36 mouse cellular contexts compared by ENCODE assay signal in the genomic region with DNA sequence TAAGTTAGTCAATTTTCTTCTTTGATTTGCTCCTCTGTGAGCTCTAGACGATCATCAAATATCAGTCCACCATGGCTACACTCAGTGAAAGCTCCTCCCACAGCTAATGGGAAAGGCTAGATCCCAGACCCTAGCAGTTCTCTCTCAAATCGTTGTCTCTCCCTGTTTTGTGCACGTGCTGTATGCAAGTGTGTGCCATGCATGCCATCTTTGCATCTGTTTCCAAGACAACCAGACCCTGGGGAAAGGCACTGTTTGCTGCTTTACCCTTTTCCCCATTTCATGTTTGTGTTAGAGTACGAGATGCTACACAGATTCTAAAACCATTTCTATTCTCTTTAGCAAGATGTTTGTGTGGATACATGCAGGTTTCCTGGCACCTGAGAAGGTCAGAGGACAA. TPM values are rescaled to one million over a fixed set of nuclear protein-coding genes. Genes with fewer than 3 reads are reported as not detected.
DNase-seq lines count a peak whose midpoint lies in the region; ATAC-seq and TF ChIP-seq lines count a peak whose summit lies in the region.
"Had no signal": no experiment of that assay in that cellular context is flagged by ENCODE, and none has a peak within 500 bp of the region (broad histone marks: within the 10 kb centered on the region; RNA-seq: fewer than 3 reads in every experiment).

No protein-coding gene starts in this region.

- H3K4me2 ChIP-seq in hindbrain, postnatal 0 days (ENCODE audit: low read depth, low read length), result no peak overlapping the region
- H3K4me2 ChIP-seq in hindbrain, embryonic 11.5 days (replicated peaks; ENCODE audit: low read depth, low read length), result no peak overlapping the region
- no peak overlapping the region for H3K4me2 ChIP-seq in midbrain, postnatal 0 days (ENCODE audit: low read depth, low read length, poor library complexity, severe bottlenecking)
- H3K4me2 ChIP-seq: embryonic facial prominence, embryonic 13.5 days; forebrain, embryonic 12.5 days; heart, embryonic 13.5 days; hindbrain, embryonic 12.5 days; hindbrain, embryonic 15.5 days; intestine, embryonic 15.5 days had no signal

- DNase-seq in hindbrain, postnatal 0 days (ENCODE audit: low spot score), result peak; percentile 7
- no peak for DNase-seq in hindbrain, embryonic 11.5 days (ENCODE audit: low spot score)
- DNase-seq in midbrain, postnatal 0 days (ENCODE audit: low spot score), result peak; percentile 14
- no peak for DNase-seq in midbrain, embryonic 10.5 days (ENCODE audit: low spot score)
- DNase-seq in brain, embryonic 14.5 days (ENCODE audit: low read depth), result peak; percentile 5
- no peak for DNase-seq in thymus, postnatal 36 days
- DNase-seq: adrenal gland, postnatal 10 days; adrenal gland, postnatal 36 days; B cell, adult 2 months; cerebellum, adult 11 months; cerebellum, adult 2 months; cerebellum, adult 9-11 months; cerebellum, postnatal 25 days; gastrocnemius, adult 2 months; gastrocnemius, postnatal 25 days; heart, adult 2 months; heart, postnatal 14 days; heart, postnatal 4 days; kidney, adult 11 months had no signal

- H3K4me1 ChIP-seq in hindbrain, postnatal 0 days (ENCODE audit: insufficient read depth, low read length), result no peaks in the 10 kb centered on the region
- no peaks in the 10 kb centered on the region for H3K4me1 ChIP-seq in hindbrain, embryonic 11.5 days (replicated peaks; ENCODE audit: control insufficient read depth, insufficient read depth, low read length)
- no peaks in the 10 kb centered on the region for H3K4me1 ChIP-seq in midbrain, postnatal 0 days (ENCODE audit: insufficient read depth, low read length)
- H3K4me1 ChIP-seq in midbrain, embryonic 10.5 days, result no peaks in the 10 kb centered on the region
- H3K4me1 ChIP-seq: embryonic facial prominence, embryonic 10.5 days; embryonic facial prominence, embryonic 13.5 days; forebrain, embryonic 12.5 days; heart, embryonic 10.5 days; heart, embryonic 13.5 days; hindbrain, embryonic 12.5 days; hindbrain, embryonic 15.5 days; intestine, embryonic 15.5 days had no signal

- ATAC-seq in hindbrain, postnatal 0 days, result no peak
- no peak for ATAC-seq in hindbrain, embryonic 11.5 days (ENCODE audit: low FRiP score)
- ATAC-seq in midbrain, postnatal 0 days (ENCODE audit: low FRiP score), result no peak
- ATAC-seq: forebrain, embryonic 16.5 days; intestine, embryonic 15.5 days had no signal

- no peak overlapping the region for H3K27ac ChIP-seq in hindbrain, postnatal 0 days
- no peak overlapping the region for H3K27ac ChIP-seq in hindbrain, embryonic 11.5 days (ENCODE audit: low read depth, low read length)
- no peak overlapping the region for H3K27ac ChIP-seq in midbrain, postnatal 0 days (ENCODE audit: low read depth, low read length)
- no peak overlapping the region for H3K27ac ChIP-seq in midbrain, embryonic 10.5 days (replicated peaks)
- H3K27ac ChIP-seq: embryonic facial prominence, embryonic 10.5 days; embryonic facial prominence, embryonic 13.5 days; forebrain, embryonic 12.5 days; gastrocnemius, adult 2 months; heart, adult 2 months; heart, embryonic 10.5 days; heart, embryonic 13.5 days; hindbrain, embryonic 12.5 days; hindbrain, embryonic 15.5 days; intestine, embryonic 15.5 days had no signal

- TF ChIP-seq POLR2A in brain, embryonic 14.5 days (IDR thresholded peaks at IDR 0.05; ENCODE audit: borderline replicate concordance, extremely low read depth, insufficient read depth, insufficient read length, poor library complexity, severe bottlenecking), result no peak

- H3K36me3 ChIP-seq in hindbrain, postnatal 0 days (ENCODE audit: insufficient read depth, low read length), result no peaks in the 10 kb centered on the region
- H3K36me3 ChIP-seq in hindbrain, embryonic 11.5 days (ENCODE audit: control insufficient read depth, insufficient read depth, low read length), result no peaks in the 10 kb centered on the region
- no peaks in the 10 kb centered on the region for H3K36me3 ChIP-seq in midbrain, postnatal 0 days (ENCODE audit: insufficient read depth, low read length)
- no peaks in the 10 kb centered on the region for H3K36me3 ChIP-seq in midbrain, embryonic 10.5 days
- H3K36me3 ChIP-seq: embryonic facial prominence, embryonic 10.5 days; embryonic facial prominence, embryonic 13.5 days; forebrain, embryonic 12.5 days; heart, embryonic 10.5 days; heart, embryonic 13.5 days; hindbrain, embryonic 12.5 days; hindbrain, embryonic 15.5 days; intestine, embryonic 15.5 days had no signal

- WGBS in hindbrain, postnatal 0 days, result 32% methylated on average over 4 of the region's 4 CpGs
- 80% methylated on average over 4 of the region's 4 CpGs for WGBS in hindbrain, embryonic 11.5 days
- 46% methylated on average over 4 of the region's 4 CpGs for WGBS in midbrain, postnatal 0 days
- 85% methylated on average over 4 of the region's 4 CpGs for WGBS in midbrain, embryonic 10.5 days

- H3K27me3 ChIP-seq in hindbrain, postnatal 0 days (ENCODE audit: insufficient read depth, low read length), result no peaks in the 10 kb centered on the region
- no peaks in the 10 kb centered on the region for H3K27me3 ChIP-seq in hindbrain, embryonic 11.5 days (ENCODE audit: control insufficient read depth, insufficient read depth, low read length)
- H3K27me3 ChIP-seq in midbrain, postnatal 0 days (ENCODE audit: insufficient read depth, low read length), result no peaks in the 10 kb centered on the region
- H3K27me3 ChIP-seq in midbrain, embryonic 10.5 days (ENCODE audit: low read depth, poor library complexity, severe bottlenecking), result no peaks in the 10 kb centered on the region
- H3K27me3 ChIP-seq: CH12.LX; embryonic facial prominence, embryonic 13.5 days; forebrain, embryonic 12.5 days; heart, embryonic 13.5 days; hindbrain, embryonic 12.5 days; hindbrain, embryonic 15.5 days; intestine, embryonic 15.5 days had no signal

- no peak overlapping the region for H3K4me3 ChIP-seq in hindbrain, postnatal 0 days (ENCODE audit: low read length)
- no peak overlapping the region for H3K4me3 ChIP-seq in hindbrain, embryonic 11.5 days (ENCODE audit: low read depth, low read length)
- no peak overlapping the region for H3K4me3 ChIP-seq in midbrain, postnatal 0 days (ENCODE audit: low read depth, low read length)
- no peak overlapping the region for H3K4me3 ChIP-seq in midbrain, embryonic 10.5 days
- H3K4me3 ChIP-seq: embryonic facial prominence, embryonic 10.5 days; embryonic facial prominence, embryonic 13.5 days; erythroblast, embryonic 14.5 days; forebrain, embryonic 12.5 days; gastrocnemius, adult 2 months; heart, adult 2 months; heart, embryonic 10.5 days; heart, embryonic 13.5 days; hindbrain, embryonic 12.5 days; hindbrain, embryonic 15.5 days; intestine, embryonic 15.5 days had no signal

- H3K9me3 ChIP-seq in hindbrain, postnatal 0 days (ENCODE audit: low read length), result no peaks in the 10 kb centered on the region
- no peaks in the 10 kb centered on the region for H3K9me3 ChIP-seq in hindbrain, embryonic 11.5 days (ENCODE audit: control insufficient read depth, low read length)
- no peaks in the 10 kb centered on the region for H3K9me3 ChIP-seq in midbrain, postnatal 0 days (ENCODE audit: low read length)
- H3K9me3 ChIP-seq in midbrain, embryonic 10.5 days (replicated peaks), result no peaks in the 10 kb centered on the region
- H3K9me3 ChIP-seq: embryonic facial prominence, embryonic 10.5 days; embryonic facial prominence, embryonic 13.5 days; forebrain, embryonic 12.5 days; heart, embryonic 10.5 days; heart, embryonic 13.5 days; hindbrain, embryonic 12.5 days; hindbrain, embryonic 15.5 days; intestine, embryonic 15.5 days had no signal

- no peak overlapping the region for H3K9ac ChIP-seq in hindbrain, postnatal 0 days (replicated peaks; ENCODE audit: low read length)
- no peak overlapping the region for H3K9ac ChIP-seq in hindbrain, embryonic 11.5 days (ENCODE audit: low read depth, low read length)
- no peak overlapping the region for H3K9ac ChIP-seq in midbrain, postnatal 0 days (replicated peaks; ENCODE audit: low read length, poor library complexity, severe bottlenecking)
- H3K9ac ChIP-seq: embryonic facial prominence, embryonic 13.5 days; forebrain, embryonic 12.5 days; heart, embryonic 13.5 days; hindbrain, embryonic 12.5 days; hindbrain, embryonic 15.5 days; intestine, embryonic 15.5 days had no signal

- no peak for TF ChIP-seq CTCF in hindbrain, postnatal 0 days (IDR thresholded peaks at IDR 0.05; ENCODE audit: low read depth)
- no peak for TF ChIP-seq CTCF in midbrain, postnatal 0 days (IDR thresholded peaks at IDR 0.05)
- no peak for TF ChIP-seq CTCF in brain, embryonic 14.5 days (IDR thresholded peaks at IDR 0.05; ENCODE audit: borderline replicate concordance, extremely low read depth, insufficient read depth, insufficient read length)

RNA-seq across cellular contexts. Expression of gene Gm12169, which starts 13.0 kb away (rescaled TPM):
- not detected in 2 replicates for total RNA-seq in hindbrain, postnatal 0 days (2014; rRNA removed)
- not detected in 2 replicates for polyA plus RNA-seq in hindbrain, postnatal 0 days (2015; fragmentation: Nextera tagmentation; extraction: Ambion mirVana)
- polyA plus RNA-seq in hindbrain, embryonic 11.5 days (2014; fragmentation: Nextera tagmentation; extraction: Ambion mirVana), result not detected in 2 replicates
- not detected in 2 replicates for total RNA-seq in midbrain, postnatal 0 days (2014; rRNA removed)
- polyA plus RNA-seq in midbrain, postnatal 0 days (2015; fragmentation: Nextera tagmentation; extraction: Ambion mirVana), result not detected in 2 replicates
- polyA plus RNA-seq in midbrain, embryonic 10.5 days (2016; fragmentation: Nextera tagmentation; extraction: Ambion mirVana), result not detected in 2 replicates
- polyA plus RNA-seq in brain, embryonic 14.5 days (2012; rRNA removed), result not detected in 2 replicates
- total RNA-seq: adrenal gland, adult 18-20 months; adrenal gland, postnatal 10 days; adrenal gland, postnatal 36 days; CH12.LX; common myeloid progenitor, adult 5-6 weeks; gastrocnemius, adult 2 months; gastrocnemius, postnatal 25 days; heart, adult 2 months; heart, postnatal 14 days; heart, postnatal 4 days; MEL had no signal
- polyA plus RNA-seq: cerebellum, adult 2 months; embryonic facial prominence, embryonic 10.5 days; embryonic facial prominence, embryonic 13.5 days; erythroblast, embryonic 14.5 days; forebrain, embryonic 12.5 days; forebrain, embryonic 16.5 days; frontal cortex, adult 2 months; gonadal fat pad, adult 2 months; heart, adult 2 months; heart, embryonic 10.5 days; heart, embryonic 13.5 days; heart, embryonic 16.5 days; hindbrain, embryonic 12.5 days; hindbrain, embryonic 15.5 days; intestine, embryonic 15.5 days had no signal

RNA-seq across cellular contexts. Expression of gene BC053393, which starts 34.4 kb away (rescaled TPM):
- total RNA-seq in hindbrain, postnatal 0 days (2014; rRNA removed), result not detected in 2 replicates
- polyA plus RNA-seq in hindbrain, postnatal 0 days (2015; fragmentation: Nextera tagmentation; extraction: Ambion mirVana), result not detected in 2 replicates
- polyA plus RNA-seq in hindbrain, embryonic 11.5 days (2014; fragmentation: Nextera tagmentation; extraction: Ambion mirVana), result not detected in 2 replicates
- total RNA-seq in midbrain, postnatal 0 days (2014; rRNA removed), result not detected in 2 replicates
- polyA plus RNA-seq in midbrain, postnatal 0 days (2015; fragmentation: Nextera tagmentation; extraction: Ambion mirVana), result not detected in 2 replicates
- polyA plus RNA-seq in midbrain, embryonic 10.5 days (2016; fragmentation: Nextera tagmentation; extraction: Ambion mirVana), result not detected in 2 replicates
- polyA plus RNA-seq in brain, embryonic 14.5 days (2012; rRNA removed), result 0.03 TPM in 1 of 2 replicates, not detected in the other
- total RNA-seq: adrenal gland, adult 18-20 months; adrenal gland, postnatal 10 days; adrenal gland, postnatal 36 days; CH12.LX; common myeloid progenitor, adult 5-6 weeks; gastrocnemius, adult 2 months; gastrocnemius, postnatal 25 days; heart, adult 2 months; heart, postnatal 14 days; heart, postnatal 4 days; MEL had no signal
- polyA plus RNA-seq: cerebellum, adult 2 months; embryonic facial prominence, embryonic 10.5 days; embryonic facial prominence, embryonic 13.5 days; erythroblast, embryonic 14.5 days; forebrain, embryonic 12.5 days; forebrain, embryonic 16.5 days; gonadal fat pad, adult 2 months; heart, adult 2 months; hindbrain, embryonic 12.5 days; hindbrain, embryonic 15.5 days; intestine, embryonic 15.5 days had no signal

Comparison
In these comparisons a context has a peak if more than half of its experiments do, and no peak if none do; other contexts are left out.
1. DNase-seq: peak in hindbrain, postnatal 0 days (single experiment), midbrain, postnatal 0 days (single experiment) and brain, embryonic 14.5 days (single experiment); none in hindbrain, embryonic 11.5 days (single experiment), midbrain, embryonic 10.5 days (single experiment) and thymus, postnatal 36 days (0 of 2).